Mouse (Mus musculus): ENCODE measurements around the gene Knop1. TPM values are rescaled to one million over a fixed set of nuclear protein-coding genes. Genes with fewer than 3 reads are reported as not detected.

Knop1 gene
- polyA plus RNA-seq, 1 experiment from 2014 or later = 51.6 TPM

DNA sequence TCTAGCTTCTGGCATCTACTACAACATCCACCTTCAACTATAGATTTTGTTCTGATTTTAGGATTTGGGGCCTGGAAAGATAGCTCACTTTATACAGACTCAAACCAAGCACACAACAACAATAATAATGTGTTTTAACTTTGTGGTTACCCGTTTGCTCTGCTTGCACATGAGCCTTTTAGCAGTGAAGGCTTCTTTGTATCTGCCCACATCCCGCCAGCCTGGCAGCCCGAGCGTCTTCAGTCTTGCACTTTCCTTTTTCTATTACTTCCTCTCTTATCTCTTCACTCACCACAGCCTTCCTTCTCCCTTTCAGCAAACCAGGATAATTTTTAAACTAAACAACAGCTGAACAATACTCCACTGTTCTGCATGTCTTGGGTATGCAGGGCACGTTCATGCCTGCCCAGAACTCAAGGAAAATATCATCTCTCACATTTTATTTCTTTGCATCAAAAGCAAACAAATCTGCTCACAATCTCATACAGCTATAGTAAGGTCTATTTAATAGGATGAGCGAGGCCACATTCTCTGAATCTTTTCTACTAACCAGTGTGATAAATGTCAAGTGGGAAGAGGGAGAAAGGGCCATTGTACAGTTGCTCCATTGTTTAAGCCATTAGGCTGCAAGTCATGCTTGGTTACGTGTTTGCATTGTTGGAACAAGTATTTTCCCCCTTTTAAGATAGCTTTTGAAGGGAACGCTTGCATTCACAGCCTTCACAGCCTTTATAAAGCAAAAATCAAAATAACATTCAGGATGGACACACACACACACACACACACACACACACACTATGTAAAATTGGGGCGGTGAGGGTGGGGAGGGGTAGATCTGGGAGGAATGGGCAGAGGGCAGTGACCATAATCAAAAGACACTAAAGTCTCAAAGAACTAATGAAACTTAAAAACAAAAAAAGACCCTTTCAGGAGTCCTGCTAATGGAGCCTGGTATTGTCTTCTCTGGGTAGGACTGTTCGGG is 39.7 kb upstream of the Knop1 start:
- Histone ChIP-seq H3K27me3 (replicated peaks; ENCODE audit: insufficient read depth, low read length) (no peaks in the 10 kb centered on the region), H3K27ac (ENCODE audit: low read length) (no peak overlapping the region), H3K9ac (replicated peaks; ENCODE audit: low read depth) (no peak overlapping the region), H3K4me2 (replicated peaks; ENCODE audit: low read depth, low read length) (no peak overlapping the region), H3K36me3 (ENCODE audit: insufficient read depth, low read length) (no peaks in the 10 kb centered on the region), H3K9me3 (ENCODE audit: low read length) (no peaks in the 10 kb centered on the region), H3K4me3 (ENCODE audit: low read depth, low read length) (no peak overlapping the region), H3K4me1 (ENCODE audit: insufficient read depth, low read depth, low read length) (no peaks in the 10 kb centered on the region)
- 42% methylated on average over 10 of the region's 10 CpGs for WGBS
- ATAC-seq (no peak), DNase-seq (ENCODE audit: low spot score) (no peak)
- TF ChIP-seq EP300 (IDR thresholded peaks at IDR 0.05) (no peak), CTCF (IDR thresholded peaks at IDR 0.05) (no peak)

DNA sequence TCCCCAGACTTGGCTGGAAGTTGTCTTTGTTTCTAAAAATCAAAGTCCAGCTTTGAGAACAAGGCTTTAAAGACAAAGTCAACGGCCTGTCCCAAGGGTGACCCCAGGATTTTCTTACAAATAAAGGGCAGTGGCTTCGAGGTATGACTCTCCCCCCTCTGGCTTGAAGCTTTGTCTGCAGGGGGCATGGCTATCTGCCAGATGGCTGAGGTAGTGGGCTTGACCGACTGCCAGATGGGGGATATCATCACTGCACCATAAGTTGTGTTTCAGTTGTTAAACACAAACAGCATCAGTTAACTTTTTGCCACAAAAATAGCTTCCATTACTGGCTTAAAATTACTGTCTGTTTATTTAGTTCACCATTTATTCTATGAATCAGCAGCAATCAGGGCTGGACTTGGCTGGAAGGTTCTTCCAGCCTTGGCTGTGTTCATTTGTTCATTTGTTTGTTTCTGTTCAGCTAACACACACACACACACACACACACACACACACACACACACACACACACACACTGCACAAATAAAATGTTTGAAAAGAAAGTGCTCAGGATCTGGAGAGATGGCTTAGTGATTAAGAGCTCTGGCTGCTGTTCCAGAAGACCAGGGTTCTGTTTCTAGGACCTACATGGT is 33.1 kb upstream of the Knop1 start:
- Histone ChIP-seq H3K36me3 (ENCODE audit: insufficient read depth, low read length) (no peaks in the 10 kb centered on the region), H3K4me3 (ENCODE audit: low read depth, low read length) (no peak overlapping the region), H3K9me3 (ENCODE audit: low read length) (no peaks in the 10 kb centered on the region), H3K27me3 (replicated peaks; ENCODE audit: insufficient read depth, low read length) (no peaks in the 10 kb centered on the region), H3K4me2 (replicated peaks; ENCODE audit: low read depth, low read length) (no peak overlapping the region), H3K27ac (ENCODE audit: low read length) (no peak overlapping the region), H3K9ac (replicated peaks; ENCODE audit: low read depth) (no peak overlapping the region), H3K4me1 (ENCODE audit: insufficient read depth, low read depth, low read length) (no peaks in the 10 kb centered on the region)
- TF ChIP-seq CTCF (IDR thresholded peaks at IDR 0.05) (no peak), EP300 (IDR thresholded peaks at IDR 0.05) (no peak)
- peak; percentile 49 for DNase-seq (ENCODE audit: low spot score)
- 13% methylated on average over 3 of the region's 3 CpGs for WGBS
- no peak for ATAC-seq

DNA sequence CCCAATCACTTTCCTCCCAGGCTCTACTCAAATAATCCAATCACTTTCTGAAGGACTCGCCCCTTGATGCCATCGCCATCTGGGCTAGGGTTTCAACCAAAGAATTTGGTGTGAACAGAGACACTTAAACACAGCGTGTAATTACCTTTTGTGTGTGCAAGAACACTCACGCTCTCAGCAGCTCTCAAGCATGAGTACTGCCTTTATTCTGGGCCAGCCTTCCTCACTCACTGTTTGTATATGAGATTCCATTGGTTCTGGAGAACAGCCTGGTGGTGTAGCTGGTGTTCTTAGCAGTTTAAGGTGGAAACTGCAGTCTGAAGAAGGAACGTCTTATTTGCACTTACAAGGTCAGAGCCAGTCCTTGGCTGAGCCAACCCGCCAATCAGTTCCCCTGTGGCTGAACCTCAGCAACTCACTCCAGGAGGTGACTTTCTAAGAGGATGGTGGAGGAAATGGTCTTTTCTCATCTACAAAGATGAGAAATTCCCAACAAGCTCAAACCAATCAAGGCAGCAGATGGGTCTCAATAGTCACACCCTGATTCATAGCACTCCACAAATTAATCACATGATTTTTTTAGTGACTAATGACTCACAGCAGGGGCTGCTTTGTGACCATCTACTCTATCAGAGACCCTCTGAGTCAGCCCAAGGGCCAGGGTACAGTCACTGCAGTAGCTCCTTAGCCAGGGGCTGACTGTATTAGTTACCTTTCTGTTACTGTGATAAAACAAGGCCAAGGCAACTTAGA is 31.4 kb upstream of the Knop1 start:
- no peak overlapping the region for H3K4me2 ChIP-seq (replicated peaks; ENCODE audit: low read depth, low read length)
- no peak overlapping the region for H3K4me3 ChIP-seq (ENCODE audit: low read depth, low read length)
- DNase-seq (ENCODE audit: low spot score) = peak; percentile 75
- no peaks in the 10 kb centered on the region for H3K36me3 ChIP-seq (ENCODE audit: insufficient read depth, low read length)
- TF ChIP-seq CTCF (IDR thresholded peaks at IDR 0.05) = no peak; the same call in 1 of the 2 replicates
- no peak for TF ChIP-seq EP300 (IDR thresholded peaks at IDR 0.05)
- ATAC-seq = peak; percentile 89
- no peak overlapping the region for H3K27ac ChIP-seq (ENCODE audit: low read length)
- 46% methylated on average over 6 of the region's 6 CpGs for WGBS
- no peak overlapping the region for H3K9ac ChIP-seq (replicated peaks; ENCODE audit: low read depth)
- H3K4me1 ChIP-seq (ENCODE audit: insufficient read depth, low read depth, low read length) = no peaks in the 10 kb centered on the region
- no peaks in the 10 kb centered on the region for H3K9me3 ChIP-seq (ENCODE audit: low read length)
- no peaks in the 10 kb centered on the region for H3K27me3 ChIP-seq (replicated peaks; ENCODE audit: insufficient read depth, low read length)

DNA sequence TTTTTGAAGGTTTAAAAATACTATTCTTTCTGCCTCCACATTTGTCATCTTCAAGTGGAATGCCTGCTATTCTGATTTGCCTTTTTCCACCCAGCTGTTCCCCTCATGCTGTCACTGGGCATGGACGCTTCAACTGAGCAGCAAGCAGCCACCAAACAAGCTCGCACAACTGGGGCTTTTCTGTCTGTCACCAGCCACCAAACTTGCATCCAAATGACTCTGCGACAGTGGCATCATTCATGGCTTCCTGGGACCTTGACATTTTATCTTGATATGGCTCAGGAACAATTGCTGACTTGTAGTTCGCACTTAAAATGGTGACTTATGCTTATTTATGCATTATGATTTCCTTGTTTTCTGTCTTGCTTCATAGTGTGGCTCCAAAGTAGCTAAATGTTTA is 28.9 kb upstream of the Knop1 start:
- Histone ChIP-seq H3K36me3 (ENCODE audit: insufficient read depth, low read length) (no peaks in the 10 kb centered on the region), H3K27ac (ENCODE audit: low read length) (no peak overlapping the region), H3K4me1 (ENCODE audit: insufficient read depth, low read depth, low read length) (no peaks in the 10 kb centered on the region), H3K27me3 (replicated peaks; ENCODE audit: insufficient read depth, low read length) (no peaks in the 10 kb centered on the region), H3K9me3 (ENCODE audit: low read length) (no peaks in the 10 kb centered on the region), H3K4me2 (replicated peaks; ENCODE audit: low read depth, low read length) (no peak overlapping the region), H3K4me3 (ENCODE audit: low read depth, low read length) (no peak overlapping the region), H3K9ac (replicated peaks; ENCODE audit: low read depth) (no peak overlapping the region)
- 67% methylated on average over 4 of the region's 4 CpGs for WGBS
- ATAC-seq (no peak), DNase-seq (ENCODE audit: low spot score) (no peak)
- TF ChIP-seq EP300 (IDR thresholded peaks at IDR 0.05) (no peak), CTCF (IDR thresholded peaks at IDR 0.05) (no peak)

DNA sequence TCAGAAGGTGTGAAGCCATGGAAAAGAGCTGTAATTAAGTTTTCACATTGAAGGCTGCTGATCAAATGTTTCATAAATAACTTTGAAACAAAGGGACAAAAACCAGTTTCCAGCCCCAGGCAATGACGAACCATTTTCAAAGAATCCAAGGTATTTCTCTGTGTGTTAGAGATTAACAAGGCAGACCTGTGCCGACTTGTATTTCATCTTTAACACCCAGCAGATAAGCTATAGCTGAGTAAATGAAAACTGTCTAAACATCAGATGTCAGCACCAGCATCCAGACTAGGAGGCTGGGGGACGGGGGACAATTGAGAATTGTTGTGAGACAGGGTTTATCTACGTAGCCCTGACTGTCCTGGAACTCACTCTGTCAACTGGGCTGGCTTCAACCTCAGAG is 27.9 kb upstream of the Knop1 start:
- no peak for DNase-seq (ENCODE audit: low spot score)
- Histone ChIP-seq H3K36me3 (ENCODE audit: insufficient read depth, low read length) (no peaks in the 10 kb centered on the region), H3K4me2 (replicated peaks; ENCODE audit: low read depth, low read length) (no peak overlapping the region), H3K27ac (ENCODE audit: low read length) (no peak overlapping the region), H3K9ac (replicated peaks; ENCODE audit: low read depth) (no peak overlapping the region), H3K27me3 (replicated peaks; ENCODE audit: insufficient read depth, low read length) (no peaks in the 10 kb centered on the region), H3K4me3 (ENCODE audit: low read depth, low read length) (no peak overlapping the region), H3K9me3 (ENCODE audit: low read length) (no peaks in the 10 kb centered on the region), H3K4me1 (ENCODE audit: insufficient read depth, low read depth, low read length) (no peaks in the 10 kb centered on the region)
- ATAC-seq = no peak
- WGBS = 58% methylated on average over 4 of the region's 4 CpGs
- TF ChIP-seq EP300 (IDR thresholded peaks at IDR 0.05) (no peak), CTCF (IDR thresholded peaks at IDR 0.05) (no peak)

DNA sequence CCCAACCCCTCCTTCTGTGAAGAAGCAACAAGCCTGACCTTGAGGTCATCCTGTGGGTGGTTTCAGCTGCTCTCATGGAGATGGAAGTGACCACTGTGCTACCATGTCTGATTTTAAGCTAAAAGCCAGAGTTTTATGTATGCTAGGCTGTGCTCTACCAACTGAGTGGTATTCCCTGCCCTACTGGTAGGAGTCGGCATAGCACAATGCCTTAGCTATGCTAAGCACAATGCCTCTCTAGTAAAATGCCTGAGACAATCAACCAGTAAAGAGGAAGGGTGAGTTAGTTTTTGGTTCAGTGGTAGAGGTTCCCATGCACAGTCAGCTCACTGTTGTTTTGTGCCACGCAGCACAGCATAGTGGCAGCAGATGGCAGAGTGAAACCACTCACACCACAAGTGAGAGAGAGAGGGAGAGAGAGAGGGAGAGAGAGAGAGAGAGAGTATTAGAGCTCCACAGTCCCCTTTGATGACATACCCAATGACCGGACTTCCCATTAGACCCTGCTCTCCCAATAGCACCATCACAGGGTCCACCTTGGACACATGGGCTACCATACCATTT is 23.5 kb upstream of the Knop1 start:
- no peaks in the 10 kb centered on the region for H3K36me3 ChIP-seq (ENCODE audit: insufficient read depth, low read length)
- no peak overlapping the region for H3K4me3 ChIP-seq (ENCODE audit: low read depth, low read length)
- no peaks in the 10 kb centered on the region for H3K9me3 ChIP-seq (ENCODE audit: low read length)
- no peak overlapping the region for H3K9ac ChIP-seq (replicated peaks; ENCODE audit: low read depth)
- DNase-seq (ENCODE audit: low spot score) (no peak), ATAC-seq (no peak)
- no peak overlapping the region for H3K4me2 ChIP-seq (replicated peaks; ENCODE audit: low read depth, low read length)
- TF ChIP-seq EP300 (IDR thresholded peaks at IDR 0.05) (no peak), CTCF (IDR thresholded peaks at IDR 0.05) (peak; percentile 31; the same call in 1 of the 2 replicates)
- 81% methylated on average over 3 of the region's 3 CpGs for WGBS
- no peaks in the 10 kb centered on the region for H3K4me1 ChIP-seq (ENCODE audit: insufficient read depth, low read depth, low read length)
- H3K27me3 ChIP-seq (replicated peaks; ENCODE audit: insufficient read depth, low read length) = no peaks in the 10 kb centered on the region
- no peak overlapping the region for H3K27ac ChIP-seq (ENCODE audit: low read length)

Data from lung, postnatal 0 days (tissue).